Mouse (Mus musculus): ENCODE data around the gene Gk5. TPM values are rescaled to one million over a fixed set of nuclear protein-coding genes. Genes with fewer than 3 reads are reported as not detected.

Gene Gk5
- total RNA-seq, 2 experiments from 2014 or later = 3.4 to 3.8 TPM

GRCm38 (mm10) chr9:96217299-96217698 is 98.1 kb downstream of the Gk5 start:
- no peak for DNase-seq
- intact Hi-C loops (cut with DNase I) = no loop called here

- no peak for DNase-seq
- intact Hi-C loops (cut with DNase I) = no loop called here
Observed at GRCm38 (mm10) chr9:96217799-96218198, 98.6 kb downstream of the Gk5 start.

- intact Hi-C loops (cut with DNase I) = no loop called here
- no peak for DNase-seq
Observed at GRCm38 (mm10) chr9:96219114-96219669, 100.0 kb downstream of the Gk5 start.

GRCm38 (mm10) chr9:96220419-96220818 is 101.3 kb downstream of the Gk5 start:
- DNase-seq = no peak
- intact Hi-C loops (cut with DNase I) = no loop called here

- no peak for DNase-seq
- intact Hi-C loops (cut with DNase I) = no loop called here
Observed at GRCm38 (mm10) chr9:96223302-96223701, 104.1 kb downstream of the Gk5 start.

GRCm38 (mm10) chr9:96228285-96228684 is 109.1 kb downstream of the Gk5 start:
- intact Hi-C loops (cut with DNase I) = no loop called here
- DNase-seq = no peak

- intact Hi-C loops (cut with DNase I) = no loop called here
- no peak for DNase-seq
Observed at GRCm38 (mm10) chr9:96230271-96230670, 111.1 kb downstream of the Gk5 start.

Other genes with a start within 250 kb of the Gk5 start
- gene Xrn1, start 164.6 kb upstream of the Gk5 start, total RNA-seq (2021) = 10 to 100 TPM; 16.1 to 16.8 TPM
- gene Tfdp2, start 76.9 kb downstream of the Gk5 start, total RNA-seq (2021) = 100 to 1,000 TPM; 107 to 125 TPM
- 10 to 100 TPM; 54.8 to 56.6 TPM for gene Atp1b3, start 245.1 kb downstream of the Gk5 start, total RNA-seq (2021)

Measured in heart, postnatal 36 days (tissue).